Mouse (Mus musculus) hindbrain, embryonic 16.5 days (tissue): ENCODE measurements around the gene Abcc3. TPM values are rescaled to one million over a fixed set of nuclear protein-coding genes. Genes with fewer than 3 reads are reported as not detected.

Experiments used
- ATAC-seq: fragments of 200-750 bp; cut with Nextera tagmentation; 2 replicates; pipeline ENCODE4 v1.8.0; 2017; ENCODE audit warnings: moderate TSS enrichment, moderate library complexity
- H3K27ac ChIP-seq: fragments of 300-500 bp; sonication (generic); 2 replicates; pipeline ENCODE4 v1.5.1; 2014; ENCODE audit warnings: low read depth, mild to moderate bottlenecking, control low read depth, low read length, moderate library complexity
- H3K27me3 ChIP-seq: fragments of 300-500 bp; sonication (generic); replicated peaks from 2 replicates; pipeline ENCODE4 v1.6.1; 2014; ENCODE audit warnings: low read length; ENCODE audit not compliant: control insufficient read depth, insufficient read depth
- H3K36me3 ChIP-seq: fragments of 300-500 bp; sonication (generic); 2 replicates; pipeline ENCODE4 v1.6.1; 2014; ENCODE audit warnings: mild to moderate bottlenecking, low read length, moderate library complexity, mixed read lengths; ENCODE audit not compliant: control insufficient read depth, insufficient read depth
- H3K4me1 ChIP-seq: fragments of 300-500 bp; sonication (generic); 2 replicates; pipeline ENCODE4 v1.6.1; 2014; ENCODE audit warnings: low read depth, low read length; ENCODE audit not compliant: control insufficient read depth, insufficient read depth
- H3K4me2 ChIP-seq: fragments of 300-500 bp; sonication (generic); 2 replicates; pipeline ENCODE4 v1.6.1; 2014; ENCODE audit warnings: mild to moderate bottlenecking, low read length, control low read depth, moderate library complexity
- H3K4me3 ChIP-seq: fragments of 300-500 bp; sonication (generic); 2 replicates; pipeline ENCODE4 v1.5.1; 2014; ENCODE audit warnings: mild to moderate bottlenecking, low read length, control low read depth, moderate library complexity
- H3K9ac ChIP-seq: fragments of 300-500 bp; sonication (generic); 2 replicates; pipeline ENCODE4 v1.6.1; 2014; ENCODE audit warnings: low read depth, mild to moderate bottlenecking, control low read depth, low read length, moderate library complexity
- H3K9me3 ChIP-seq: fragments of 300-500 bp; sonication (generic); 2 replicates; pipeline ENCODE4 v1.6.1; 2014; ENCODE audit warnings: mild to moderate bottlenecking, low read length, moderate library complexity; ENCODE audit not compliant: control insufficient read depth
- WGBS: fragments of 180-500 bp; shearing (Covaris S2); extraction: QIAGEN DNeasy Blood & Tissue Kit; methylation state at CpG from one replicate; pipeline ENCODE4 v1.1.7; 2014; 5-methylcytosine and 5-hydroxymethylcytosine counted together
- polyA plus RNA-seq: library from polyadenylated mRNA; unstranded; fragments of >200 nt; fragmentation: Nextera tagmentation; extraction: Ambion mirVana; gene quantifications from 2 replicates; pipeline ENCODE4 v1.2.1, GENCODE M21; 2015

Gene Abcc3
- 0.91 and 1.3 TPM in 2 replicates for polyA plus RNA-seq

GRCm38 (mm10) chr11:94392672-94393109 is at the start of gene Abcc3:
Gene Abcc3, minus strand, starts transcription at chr11:94392997.
- H3K4me2 ChIP-seq: peak within 1 kb of the TSS; percentile 35
- no peak for ATAC-seq
- H3K27me3 ChIP-seq: no peaks in the 10 kb centered on the region
- H3K9me3 ChIP-seq: no peaks in the 10 kb centered on the region
- peak within 1 kb of the TSS; percentile 2; the same call in 1 of the 2 replicates for H3K4me3 ChIP-seq
- 14% methylated on average over 20 of the region's 20 CpGs for WGBS
- no peaks in the 10 kb centered on the region for H3K36me3 ChIP-seq
- H3K9ac ChIP-seq: no peak within 1 kb of the TSS
- no peaks in the 10 kb centered on the region for H3K4me1 ChIP-seq
- H3K27ac ChIP-seq: no peak within 1 kb of the TSS

- H3K27ac ChIP-seq: no peak overlapping the region; the same call in 1 of the 2 replicates
- H3K4me1 ChIP-seq: peaks cover 36% of the 10 kb centered on the region
- WGBS: 50% methylated on average over 9 of the region's 9 CpGs
- ATAC-seq: no peak
- H3K4me3 ChIP-seq: no peak overlapping the region
- H3K9ac ChIP-seq: no peak overlapping the region
- no peaks in the 10 kb centered on the region for H3K27me3 ChIP-seq
- H3K4me2 ChIP-seq: no peak overlapping the region
- H3K36me3 ChIP-seq: peaks cover 10% of the 10 kb centered on the region
- no peaks in the 10 kb centered on the region for H3K9me3 ChIP-seq
These were observed 49.0 kb upstream of the Abcc3 start for GRCm38 (mm10) chr11:94441752-94442151.

- H3K27me3 ChIP-seq: no peaks in the 10 kb centered on the region
- H3K9ac ChIP-seq: peak overlapping the region; percentile 10; the same call in 1 of the 2 replicates
- peaks cover 36% of the 10 kb centered on the region for H3K4me1 ChIP-seq
- ATAC-seq: peak; percentile 57; the same call in 1 of the 2 replicates
- H3K36me3 ChIP-seq: peaks cover 10% of the 10 kb centered on the region
- 24% methylated on average over 7 of the region's 7 CpGs for WGBS
- no peaks in the 10 kb centered on the region for H3K9me3 ChIP-seq
- no peak overlapping the region for H3K4me3 ChIP-seq
- H3K27ac ChIP-seq: peak overlapping the region; percentile 55
- H3K4me2 ChIP-seq: no peak overlapping the region
These were observed 48.3 kb upstream of the Abcc3 start for GRCm38 (mm10) chr11:94441122-94441521.

GRCm38 (mm10) chr11:94440421-94440820 is 47.6 kb upstream of the Abcc3 start:
- no peaks in the 10 kb centered on the region for H3K9me3 ChIP-seq
- H3K27ac ChIP-seq: no peak overlapping the region
- H3K4me2 ChIP-seq: no peak overlapping the region
- WGBS: 46% methylated on average over 6 of the region's 6 CpGs
- H3K27me3 ChIP-seq: no peaks in the 10 kb centered on the region
- peaks cover 10% of the 10 kb centered on the region for H3K36me3 ChIP-seq
- H3K9ac ChIP-seq: no peak overlapping the region
- H3K4me1 ChIP-seq: peaks cover 31% of the 10 kb centered on the region
- ATAC-seq: 0 out of 2 replicates have a peak, but pooled peaks have one; percentile 13
- no peak overlapping the region for H3K4me3 ChIP-seq

GRCm38 (mm10) chr11:94429011-94429651 is 36.3 kb upstream of the Abcc3 start:
- Histone ChIP-seq H3K4me2 (no peak overlapping the region), H3K36me3 (peaks cover 13% of the 10 kb centered on the region), H3K27me3 (no peaks in the 10 kb centered on the region), H3K9me3 (no peaks in the 10 kb centered on the region), H3K9ac (no peak overlapping the region; the same call in 1 of the 2 replicates), H3K4me1 (peaks cover 23% of the 10 kb centered on the region), H3K4me3 (no peak overlapping the region), H3K27ac (no peak overlapping the region)
- ATAC-seq: 0 out of 2 replicates have a peak, but pooled peaks have one; percentile 24
- 16% methylated on average over 9 of the region's 9 CpGs for WGBS

GRCm38 (mm10) chr11:94428091-94428835 is 35.5 kb upstream of the Abcc3 start:
- Histone ChIP-seq H3K4me1 (peaks cover 29% of the 10 kb centered on the region), H3K27me3 (no peaks in the 10 kb centered on the region), H3K4me2 (no peak overlapping the region), H3K9ac (no peak overlapping the region; the same call in 1 of the 2 replicates), H3K36me3 (peaks cover 13% of the 10 kb centered on the region), H3K9me3 (no peaks in the 10 kb centered on the region), H3K4me3 (no peak overlapping the region), H3K27ac (peak overlapping the region; percentile 55; the same call in 1 of the 2 replicates)
- ATAC-seq: peak; percentile 81
- 13% methylated on average over 4 of the region's 4 CpGs for WGBS

GRCm38 (mm10) chr11:94425656-94426055 is 32.9 kb upstream of the Abcc3 start:
- Histone ChIP-seq H3K9ac (no peak overlapping the region), H3K27ac (no peak overlapping the region), H3K9me3 (no peaks in the 10 kb centered on the region), H3K4me1 (peaks cover 32% of the 10 kb centered on the region), H3K27me3 (no peaks in the 10 kb centered on the region), H3K36me3 (peaks cover 5% of the 10 kb centered on the region; the same call in 1 of the 2 replicates), H3K4me2 (no peak overlapping the region), H3K4me3 (no peak overlapping the region)
- 71% methylated on average over 14 of the region's 14 CpGs for WGBS
- no peak for ATAC-seq

- H3K9ac ChIP-seq: no peak overlapping the region
- H3K4me1 ChIP-seq: peaks cover 34% of the 10 kb centered on the region
- H3K27ac ChIP-seq: no peak overlapping the region
- ATAC-seq: no peak
- H3K36me3 ChIP-seq: peaks cover 5% of the 10 kb centered on the region; the same call in 1 of the 2 replicates
- no peak overlapping the region for H3K4me2 ChIP-seq
- no peaks in the 10 kb centered on the region for H3K27me3 ChIP-seq
- H3K9me3 ChIP-seq: no peaks in the 10 kb centered on the region
- no peak overlapping the region for H3K4me3 ChIP-seq
- 55% methylated on average over 5 of the region's 5 CpGs for WGBS
These were observed 32.4 kb upstream of the Abcc3 start for GRCm38 (mm10) chr11:94425215-94425614.

GRCm38 (mm10) chr11:94424380-94424779 is 31.6 kb upstream of the Abcc3 start:
- Histone ChIP-seq H3K9ac (no peak overlapping the region), H3K4me1 (peaks cover 36% of the 10 kb centered on the region)

More at GRCm38 (mm10) chr11:94424380-94424779, 31.6 kb upstream of the Abcc3 start:
- Histone ChIP-seq H3K4me3 (no peak overlapping the region), H3K4me2 (no peak overlapping the region), H3K36me3 (peaks cover 2% of the 10 kb centered on the region; the same call in 1 of the 2 replicates), H3K27ac (peak overlapping the region; percentile 34; the same call in 1 of the 2 replicates), H3K27me3 (0 out of 2 replicates have a peak, but pooled peaks cover 2% of the 10 kb centered on the region), H3K9me3 (no peaks in the 10 kb centered on the region)
- WGBS: 51% methylated on average over 15 of the region's 15 CpGs
- ATAC-seq: no peak
